In the genomic region with DNA sequence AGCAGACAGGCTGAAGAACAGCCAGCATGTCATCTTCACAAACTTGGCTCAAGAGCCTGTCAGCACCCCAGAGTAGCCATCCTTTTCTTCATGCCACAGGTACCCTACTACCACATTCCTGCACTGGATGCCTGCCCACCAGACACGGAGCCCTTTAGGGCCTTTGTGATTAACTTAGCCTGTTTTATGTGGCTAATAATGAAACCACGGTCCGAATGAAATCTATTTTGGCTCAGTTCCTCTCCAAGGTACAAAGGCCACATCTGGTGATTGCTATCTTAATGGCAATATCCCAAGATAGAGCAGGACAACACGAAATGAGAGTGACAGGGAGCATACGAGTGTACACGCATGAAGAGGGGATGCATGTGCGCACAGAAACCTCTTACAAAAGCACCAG, we compare ENCODE assay signal across 23 mouse cellular contexts. TPM values are rescaled to one million over a fixed set of nuclear protein-coding genes. Genes with fewer than 3 reads are reported as not detected.
DNase-seq lines count a peak whose midpoint lies in the region; ATAC-seq and TF ChIP-seq lines count a peak whose summit lies in the region.
"Had no signal": no experiment of that assay in that cellular context is flagged by ENCODE, and none has a peak within 500 bp of the region (broad histone marks: within the 10 kb centered on the region; RNA-seq: fewer than 3 reads in every experiment).

No protein-coding gene starts in this region.

- no peak overlapping the region for H3K4me2 ChIP-seq in intestine, embryonic 16.5 days (ENCODE audit: low read depth, low read length)
- H3K4me2 ChIP-seq in forebrain, embryonic 16.5 days (ENCODE audit: low read length) = no peak overlapping the region
- H3K4me2 ChIP-seq: forebrain, embryonic 13.5 days; heart, embryonic 12.5 days; hindbrain, embryonic 14.5 days; liver, embryonic 11.5 days; midbrain, embryonic 13.5 days; neural tube, embryonic 13.5 days had no signal

- H3K27ac ChIP-seq in kidney, adult 2 months (ENCODE audit: insufficient read depth, low read depth, low read length) = 0 out of 2 replicates have a peak overlapping the region, but pooled peaks have one; percentile 1
- H3K27ac ChIP-seq in intestine, embryonic 16.5 days (ENCODE audit: low read length) = no peak overlapping the region
- H3K27ac ChIP-seq in forebrain, embryonic 16.5 days (ENCODE audit: low read length) = no peak overlapping the region
- H3K27ac ChIP-seq: forebrain, embryonic 13.5 days; heart, adult 2 months; hindbrain, embryonic 14.5 days; midbrain, embryonic 13.5 days; neural tube, embryonic 13.5 days had no signal

- TF ChIP-seq POLR2A in kidney, adult 2 months (IDR thresholded peaks at IDR 0.05; ENCODE audit: low read depth, low read length) = no peak

- no peak for TF ChIP-seq CTCF in kidney, adult 2 months (conservative IDR thresholded peaks at IDR 0.05; ENCODE audit: insufficient read depth, insufficient read length, low read depth, low read length)
- no peak for TF ChIP-seq CTCF in E14TG2a.4 (conservative IDR thresholded peaks at IDR 0.05; ENCODE audit: low read length)

- H3K36me3 ChIP-seq in kidney, adult 2 months (ENCODE audit: control insufficient read depth, insufficient read depth, low read length) = no peaks in the 10 kb centered on the region
- H3K36me3 ChIP-seq in E14TG2a.4 (ENCODE audit: insufficient read depth, low read length) = peaks cover 92% of the 10 kb centered on the region
- H3K36me3 ChIP-seq in intestine, embryonic 16.5 days (ENCODE audit: control insufficient read depth, insufficient read depth, low read length) = peaks cover 2% of the 10 kb centered on the region; the same call in 1 of the 2 replicates
- H3K36me3 ChIP-seq in forebrain, embryonic 16.5 days (ENCODE audit: control insufficient read depth, insufficient read depth) = no peaks in the 10 kb centered on the region
- H3K36me3 ChIP-seq: midbrain, embryonic 13.5 days; neural tube, embryonic 13.5 days had no signal

- H3K4me3 ChIP-seq in kidney, adult 2 months (ENCODE audit: insufficient read depth, low read depth, low read length) = no peak overlapping the region
- H3K4me3 ChIP-seq in E14TG2a.4 (replicated peaks; ENCODE audit: low read length) = 0 out of 2 replicates have a peak overlapping the region, but pooled peaks have one; percentile 4
- H3K4me3 ChIP-seq in intestine, embryonic 16.5 days (ENCODE audit: low read length) = no peak overlapping the region
- H3K4me3 ChIP-seq in forebrain, embryonic 16.5 days (replicated peaks; ENCODE audit: low read length) = no peak overlapping the region
- H3K4me3 ChIP-seq: forebrain, embryonic 13.5 days; heart, adult 2 months; heart, embryonic 12.5 days; megakaryocyte, embryonic 14.5 days; midbrain, embryonic 13.5 days; neural tube, embryonic 13.5 days had no signal

- 26% methylated on average over 7 of the region's 7 CpGs for WGBS in kidney, adult 2 months
- WGBS in intestine, embryonic 16.5 days = 61% methylated on average over 7 of the region's 7 CpGs
- 39% methylated on average over 7 of the region's 7 CpGs for WGBS in forebrain, embryonic 16.5 days

- H3K4me1 ChIP-seq in kidney, adult 2 months (ENCODE audit: control insufficient read depth, insufficient read depth, low read length) = peaks cover 12% of the 10 kb centered on the region
- peaks cover 85% of the 10 kb centered on the region for H3K4me1 ChIP-seq in E14TG2a.4 (replicated peaks; ENCODE audit: low read depth, low read length)
- H3K4me1 ChIP-seq in intestine, embryonic 16.5 days (ENCODE audit: control insufficient read depth, insufficient read depth, low read length) = peaks cover 15% of the 10 kb centered on the region
- H3K4me1 ChIP-seq in forebrain, embryonic 16.5 days (replicated peaks; ENCODE audit: control insufficient read depth, insufficient read depth, low read length) = no peaks in the 10 kb centered on the region
- H3K4me1 ChIP-seq: megakaryocyte, embryonic 14.5 days; midbrain, embryonic 13.5 days; neural tube, embryonic 13.5 days had no signal

- DNase-seq in kidney, adult 2 months = peak; percentile 76
- no peak for DNase-seq in kidney, postnatal 10 days
- peak; percentile 48 to 60 for DNase-seq in kidney, postnatal 25 days
- DNase-seq in cerebellum, postnatal 36 days = no peak
- DNase-seq: adrenal gland, postnatal 25 days; cerebellum, adult 18-20 months; cerebellum, postnatal 10 days; gastrocnemius, postnatal 25 days; heart, adult 2 months; left cerebral cortex, postnatal 4 days; lung, adult 18-20 months; lung, postnatal 4 days had no signal

- H3K27me3 ChIP-seq in kidney, adult 2 months (replicated peaks; ENCODE audit: control insufficient read depth, insufficient read depth, low read length) = no peaks in the 10 kb centered on the region
- no peaks in the 10 kb centered on the region for H3K27me3 ChIP-seq in E14TG2a.4 (ENCODE audit: insufficient read depth, low read length)
- no peaks in the 10 kb centered on the region for H3K27me3 ChIP-seq in intestine, embryonic 16.5 days (replicated peaks; ENCODE audit: control insufficient read depth, insufficient read depth, low read length)
- no peaks in the 10 kb centered on the region for H3K27me3 ChIP-seq in forebrain, embryonic 16.5 days (replicated peaks; ENCODE audit: control insufficient read depth, insufficient read depth, low read length)
- H3K27me3 ChIP-seq: forebrain, embryonic 13.5 days; heart, embryonic 12.5 days; megakaryocyte, embryonic 14.5 days; midbrain, embryonic 13.5 days; neural tube, embryonic 13.5 days had no signal

- H3K9ac ChIP-seq in intestine, embryonic 16.5 days (ENCODE audit: low read depth, low read length) = no peak overlapping the region
- H3K9ac ChIP-seq in forebrain, embryonic 16.5 days (replicated peaks; ENCODE audit: low read depth, low read length) = no peak overlapping the region
- H3K9ac ChIP-seq: forebrain, embryonic 13.5 days; heart, embryonic 12.5 days; hindbrain, embryonic 14.5 days; midbrain, embryonic 13.5 days; neural tube, embryonic 13.5 days had no signal

- ATAC-seq in intestine, embryonic 16.5 days = 0 out of 2 replicates have a peak, but pooled peaks have one; percentile 31
- ATAC-seq in forebrain, embryonic 16.5 days = no peak
- ATAC-seq: forebrain, embryonic 13.5 days; lung, postnatal 0 days; midbrain, embryonic 13.5 days had no signal

- H3K9me3 ChIP-seq in E14TG2a.4 (ENCODE audit: low read length) = no peaks in the 10 kb centered on the region
- no peaks in the 10 kb centered on the region for H3K9me3 ChIP-seq in intestine, embryonic 16.5 days (ENCODE audit: control insufficient read depth, low read length)
- H3K9me3 ChIP-seq in forebrain, embryonic 16.5 days (ENCODE audit: control insufficient read depth, low read length) = no peaks in the 10 kb centered on the region
- H3K9me3 ChIP-seq: forebrain, embryonic 13.5 days; heart, embryonic 12.5 days; megakaryocyte, embryonic 14.5 days; midbrain, embryonic 13.5 days had no signal

RNA-seq across cellular contexts. Expression of a gene that starts 53.9 kb away (rescaled TPM):
- polyA plus RNA-seq in kidney, adult 2 months (2012; rRNA removed) = 63.7 and 70.5 TPM in 2 replicates
- polyA plus RNA-seq in intestine, embryonic 16.5 days (2015; fragmentation: Nextera tagmentation; extraction: Ambion mirVana) = 18.7 and 21.0 TPM in 2 replicates
- 8.8 TPM in 2 replicates for polyA plus RNA-seq in forebrain, embryonic 16.5 days (2015; fragmentation: Nextera tagmentation; extraction: Ambion mirVana)

Comparison
In these comparisons a context has a peak if more than half of its experiments do, and no peak if none do; other contexts are left out.
1. DNase-seq: peak in kidney, adult 2 months (single experiment) and kidney, postnatal 25 days (2 of 2); none in kidney, postnatal 10 days (single experiment) and cerebellum, postnatal 36 days (0 of 2).